Mouse (Mus musculus): ENCODE measurements at regions not wholly inside any gene's neighbourhood (a gene's known extent, or its start where the extent isn't known, plus 50 kb on each side); places are given as distances from the start of the nearest gene placed in this dataset.

- Histone ChIP-seq H3K27ac (no peak overlapping the region), H3K9me3 (replicated peaks; ENCODE audit: low read length) (no peaks in the 10 kb centered on the region), H3K4me3 (replicated peaks; ENCODE audit: low read depth, low read length) (no peak overlapping the region), H3K4me1 (replicated peaks; ENCODE audit: insufficient read depth, low read length) (no peaks in the 10 kb centered on the region), H3K27me3 (ENCODE audit: insufficient read depth, low read length) (no peaks in the 10 kb centered on the region), H3K9ac (ENCODE audit: low read depth, low read length) (no peak overlapping the region), H3K4me2 (ENCODE audit: low read length) (no peak overlapping the region), H3K36me3 (ENCODE audit: insufficient read depth, low read length) (no peaks in the 10 kb centered on the region)
- no peak for TF ChIP-seq CTCF (IDR thresholded peaks at IDR 0.05; ENCODE audit: low read depth)
- DNase-seq (ENCODE audit: low spot score) (no peak), ATAC-seq (replicated peaks; ENCODE audit: low FRiP score, low read depth) (no peak)
- WGBS, result 94% methylated on average over 1 of the region's 1 CpGs
Measured at GRCm38 (mm10) chr1:128514327-128514726, 77.8 kb downstream of the Cxcr4 start.

GRCm38 (mm10) chr1:128513911-128514310 lies 78.2 kb downstream of the Cxcr4 start:
- Histone ChIP-seq H3K27me3 (ENCODE audit: insufficient read depth, low read length) (no peaks in the 10 kb centered on the region), H3K36me3 (ENCODE audit: insufficient read depth, low read length) (no peaks in the 10 kb centered on the region), H3K9ac (ENCODE audit: low read depth, low read length) (no peak overlapping the region), H3K9me3 (replicated peaks; ENCODE audit: low read length) (no peaks in the 10 kb centered on the region), H3K4me2 (ENCODE audit: low read length) (no peak overlapping the region), H3K27ac (no peak overlapping the region), H3K4me1 (replicated peaks; ENCODE audit: insufficient read depth, low read length) (no peaks in the 10 kb centered on the region), H3K4me3 (replicated peaks; ENCODE audit: low read depth, low read length) (no peak overlapping the region)
- no peak for ATAC-seq (replicated peaks; ENCODE audit: low FRiP score, low read depth)
- WGBS, result 77% methylated on average over 2 of the region's 2 CpGs
- TF ChIP-seq CTCF (IDR thresholded peaks at IDR 0.05; ENCODE audit: low read depth), result no peak
- no peak for DNase-seq (ENCODE audit: low spot score)

GRCm38 (mm10) chr1:128513153-128513552 lies 78.9 kb downstream of the Cxcr4 start:
- no peak overlapping the region for H3K27ac ChIP-seq
- H3K9ac ChIP-seq (ENCODE audit: low read depth, low read length), result no peak overlapping the region
- 84% methylated on average over 4 of the region's 4 CpGs for WGBS
- no peaks in the 10 kb centered on the region for H3K4me1 ChIP-seq (replicated peaks; ENCODE audit: insufficient read depth, low read length)
- H3K4me2 ChIP-seq (ENCODE audit: low read length), result no peak overlapping the region
- ATAC-seq (replicated peaks; ENCODE audit: low FRiP score, low read depth), result no peak
- DNase-seq (ENCODE audit: low spot score), result no peak
- no peak for TF ChIP-seq CTCF (IDR thresholded peaks at IDR 0.05; ENCODE audit: low read depth)
- H3K4me3 ChIP-seq (replicated peaks; ENCODE audit: low read depth, low read length), result no peak overlapping the region
- H3K9me3 ChIP-seq (replicated peaks; ENCODE audit: low read length), result no peaks in the 10 kb centered on the region
- no peaks in the 10 kb centered on the region for H3K27me3 ChIP-seq (ENCODE audit: insufficient read depth, low read length)
- no peaks in the 10 kb centered on the region for H3K36me3 ChIP-seq (ENCODE audit: insufficient read depth, low read length)

- H3K27ac ChIP-seq, result no peak overlapping the region
- TF ChIP-seq CTCF (IDR thresholded peaks at IDR 0.05; ENCODE audit: low read depth), result no peak
- WGBS, result 85% methylated on average over 2 of the region's 2 CpGs
- ATAC-seq (replicated peaks; ENCODE audit: low FRiP score, low read depth), result 0 out of 2 replicates have a peak, but pooled peaks have one; percentile 33
- H3K36me3 ChIP-seq (ENCODE audit: insufficient read depth, low read length), result no peaks in the 10 kb centered on the region
- H3K9ac ChIP-seq (ENCODE audit: low read depth, low read length), result no peak overlapping the region
- H3K4me2 ChIP-seq (ENCODE audit: low read length), result no peak overlapping the region
- H3K4me1 ChIP-seq (replicated peaks; ENCODE audit: insufficient read depth, low read length), result no peaks in the 10 kb centered on the region
- H3K9me3 ChIP-seq (replicated peaks; ENCODE audit: low read length), result no peaks in the 10 kb centered on the region
- H3K27me3 ChIP-seq (ENCODE audit: insufficient read depth, low read length), result no peaks in the 10 kb centered on the region
- no peak for DNase-seq (ENCODE audit: low spot score)
- no peak overlapping the region for H3K4me3 ChIP-seq (replicated peaks; ENCODE audit: low read depth, low read length)
Measured at GRCm38 (mm10) chr1:128508816-128509461, 83.2 kb downstream of the Cxcr4 start.

- Histone ChIP-seq H3K4me2 (ENCODE audit: low read length) (no peak overlapping the region), H3K27me3 (ENCODE audit: insufficient read depth, low read length) (no peaks in the 10 kb centered on the region), H3K36me3 (ENCODE audit: insufficient read depth, low read length) (no peaks in the 10 kb centered on the region), H3K4me3 (replicated peaks; ENCODE audit: low read depth, low read length) (no peak overlapping the region), H3K27ac (no peak overlapping the region), H3K9me3 (replicated peaks; ENCODE audit: low read length) (no peaks in the 10 kb centered on the region), H3K4me1 (replicated peaks; ENCODE audit: insufficient read depth, low read length) (no peaks in the 10 kb centered on the region), H3K9ac (ENCODE audit: low read depth, low read length) (no peak overlapping the region)
- DNase-seq (ENCODE audit: low spot score), result no peak
- ATAC-seq (replicated peaks; ENCODE audit: low FRiP score, low read depth), result no peak
- TF ChIP-seq CTCF (IDR thresholded peaks at IDR 0.05; ENCODE audit: low read depth), result no peak
- WGBS, result 85% methylated on average over 4 of the region's 4 CpGs
Measured at GRCm38 (mm10) chr1:128506551-128507313, 85.4 kb downstream of the Cxcr4 start.

GRCm38 (mm10) chr1:128504371-128504770 lies 87.2 kb upstream of the Dars start:
- Histone ChIP-seq H3K9ac (ENCODE audit: low read depth, low read length) (no peak overlapping the region), H3K4me2 (ENCODE audit: low read length) (no peak overlapping the region), H3K27ac (no peak overlapping the region), H3K36me3 (ENCODE audit: insufficient read depth, low read length) (no peaks in the 10 kb centered on the region), H3K27me3 (ENCODE audit: insufficient read depth, low read length) (no peaks in the 10 kb centered on the region), H3K9me3 (replicated peaks; ENCODE audit: low read length) (no peaks in the 10 kb centered on the region), H3K4me3 (replicated peaks; ENCODE audit: low read depth, low read length) (no peak overlapping the region), H3K4me1 (replicated peaks; ENCODE audit: insufficient read depth, low read length) (no peaks in the 10 kb centered on the region)
- TF ChIP-seq CTCF (IDR thresholded peaks at IDR 0.05; ENCODE audit: low read depth), result no peak
- WGBS, result 51% methylated on average over 4 of the region's 4 CpGs
- ATAC-seq (replicated peaks; ENCODE audit: low FRiP score, low read depth), result no peak
- DNase-seq (ENCODE audit: low spot score), result no peak
